Mouse (Mus musculus) heart, postnatal 0 days (tissue): Measurements from ENCODE around the gene Dennd4c.

Experiments used
- CTCF ChIP-seq: IDR thresholded peaks from 2 replicates; pipeline ENCODE4 v1.5.1; 2016; ENCODE audit warnings: antibody characterized with exemption, control low read depth, low read depth
- EP300 ChIP-seq: IDR thresholded peaks from 2 replicates; pipeline ENCODE4 v1.6.1; 2016; ENCODE audit warnings: antibody characterized with exemption, low read depth

DNA sequence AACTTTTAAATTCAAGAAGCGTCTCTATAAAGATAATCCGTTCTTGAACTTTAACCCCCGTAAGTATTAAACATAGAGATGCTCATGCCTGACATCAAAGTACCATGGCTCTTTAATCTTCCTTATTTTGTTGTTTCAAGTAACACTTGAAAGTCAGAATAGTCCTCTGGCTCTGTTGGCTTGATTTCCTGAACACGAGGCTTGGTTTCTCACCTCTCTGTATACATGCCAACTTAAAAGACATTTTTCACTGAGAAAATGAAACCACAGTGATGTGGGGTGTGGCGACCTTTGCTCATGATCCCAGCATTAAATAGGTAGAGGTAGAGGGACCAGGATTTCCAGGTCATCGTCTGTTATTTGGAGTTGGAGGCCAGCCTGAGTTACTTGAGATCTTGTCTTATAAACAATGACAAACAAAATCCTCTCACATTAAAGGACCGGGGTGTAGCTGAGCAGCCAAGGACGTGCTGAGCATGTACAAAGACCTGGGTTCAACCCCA is 26.4 kb upstream of the Dennd4c start:
- no peak for TF ChIP-seq CTCF
- TF ChIP-seq EP300 = no peak
